Mouse (Mus musculus) E14TG2a.4 (cell line): ENCODE data around the gene Zfp865.

Source experiments
- CTCF ChIP-seq: conservative IDR thresholded peaks from 2 replicates; pipeline ENCODE4 v1.5.1; 2014; ENCODE audit warnings: low read length
- NANOG ChIP-seq: IDR thresholded peaks from 2 replicates; pipeline ENCODE4 v1.6.1; 2014; ENCODE audit warnings: borderline replicate concordance, low read length, mixed read lengths

GRCm38 (mm10) chr7:5033818-5034217 lies 13.6 kb downstream of the Zfp865 start, which contains the start of gene 4632433K11Rik:
- TF ChIP-seq CTCF, result no peak
- no peak for TF ChIP-seq NANOG
